Comparison of ENCODE assay signal across 15 mouse cellular contexts in the genomic region with DNA sequence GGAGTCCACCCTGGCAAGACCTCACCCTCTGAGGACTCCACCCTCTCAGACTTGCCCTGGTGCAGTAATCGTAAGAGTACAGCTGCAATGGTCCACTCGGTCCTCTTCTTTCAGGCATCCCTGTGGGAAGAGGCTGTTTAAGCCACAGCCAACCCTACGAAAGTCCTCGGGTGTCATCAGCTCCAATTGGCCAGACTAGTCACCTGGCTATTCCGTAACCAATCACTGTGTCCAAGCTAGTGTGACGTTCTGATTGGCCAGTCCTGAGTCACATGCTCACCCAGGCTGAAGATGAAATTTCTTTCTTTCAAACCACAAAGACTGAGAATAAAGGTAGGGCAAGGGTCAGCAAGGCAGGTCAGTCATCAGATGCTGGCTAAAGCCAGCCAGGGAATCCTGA.
"Had no signal": no experiment of that assay in that cellular context is flagged by ENCODE, and none has a peak within 500 bp of the region (broad histone marks: within the 10 kb centered on the region; RNA-seq: fewer than 3 reads in every experiment).

No protein-coding gene starts in this region.

- DNase-seq: kidney, adult 2 months; kidney, postnatal 14 days; lung, embryonic 14.5 days; lung, postnatal 10 days; retina, postnatal 1 day; thymus, postnatal 36 days had no signal

- H3K9me3 ChIP-seq: kidney, embryonic 15.5 days; limb, embryonic 15.5 days; liver, embryonic 12.5 days; midbrain, embryonic 12.5 days; neural tube, embryonic 13.5 days had no signal

- H3K27ac ChIP-seq: kidney, embryonic 15.5 days; left cerebral cortex, adult 2 months; limb, embryonic 15.5 days; liver, embryonic 12.5 days; macrophage; midbrain, embryonic 12.5 days; neural tube, embryonic 13.5 days; stomach, postnatal 0 days had no signal

- H3K4me2 ChIP-seq: kidney, embryonic 15.5 days; limb, embryonic 15.5 days; liver, embryonic 12.5 days; lung, embryonic 14.5 days; midbrain, embryonic 12.5 days; neural tube, embryonic 13.5 days had no signal

- ATAC-seq: liver, embryonic 12.5 days had no signal

- H3K36me3 ChIP-seq: kidney, embryonic 15.5 days; limb, embryonic 15.5 days; liver, embryonic 12.5 days; midbrain, embryonic 12.5 days; neural tube, embryonic 13.5 days had no signal

- H3K4me1 ChIP-seq: kidney, embryonic 15.5 days; limb, embryonic 15.5 days; liver, embryonic 12.5 days; midbrain, embryonic 12.5 days; neural tube, embryonic 13.5 days had no signal

- H3K9ac ChIP-seq: kidney, embryonic 15.5 days; limb, embryonic 15.5 days; liver, embryonic 12.5 days; lung, embryonic 14.5 days; midbrain, embryonic 12.5 days; neural tube, embryonic 13.5 days had no signal

- H3K4me3 ChIP-seq: kidney, embryonic 15.5 days; left cerebral cortex, adult 2 months; limb, embryonic 15.5 days; liver, embryonic 12.5 days; megakaryocyte, embryonic 14.5 days; midbrain, embryonic 12.5 days; neural tube, embryonic 13.5 days had no signal

- H3K27me3 ChIP-seq: kidney, embryonic 15.5 days; limb, embryonic 15.5 days; liver, embryonic 12.5 days; midbrain, embryonic 12.5 days; neural tube, embryonic 13.5 days had no signal
